Mouse (Mus musculus): Measurements from ENCODE around the gene Skint2.

Skint2 gene

DNA sequence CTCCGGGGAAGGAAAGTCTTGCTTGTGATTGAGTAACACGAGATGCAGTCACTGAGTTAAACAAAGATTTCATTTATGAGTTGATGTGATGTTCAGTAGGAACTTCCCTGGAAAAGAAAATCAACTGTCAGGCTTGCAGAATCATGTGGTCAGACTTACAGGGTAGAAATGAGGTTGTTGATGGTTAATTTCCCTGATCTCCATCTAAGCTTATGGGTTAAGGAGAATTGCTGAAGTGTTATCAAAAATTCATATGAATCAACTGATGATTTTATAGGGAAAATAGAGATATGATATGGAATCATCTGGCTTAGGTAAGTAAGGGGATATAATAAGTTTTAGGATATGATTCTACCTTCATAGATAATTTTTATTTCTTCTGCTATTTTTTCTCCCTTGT is at the start of gene Skint2:
TSS of gene Skint2 (plus strand) at position 301 of the 400 bp plus-strand sequence.
- no peak for ATAC-seq (ENCODE audit: insufficient number of reproducible peaks, low FRiP score, low TSS enrichment)

Data from cerebellum, adult (tissue).